Mouse (Mus musculus) ZHBTc4 (cell line): ENCODE measurements around the gene Vps33a.

Experiments
- DNase-seq: peaks from one replicate; pipeline ENCODE4 v3.0.0-alpha.2; 2011; ENCODE audit warnings: low read depth, low spot score

The Vps33a gene

GRCm38 (mm10) chr5:123572357-123573186 is at the start of gene Vps33a:
Gene Vps33a, minus strand, starts transcription at chr5:123573038.
- peak; percentile 100 for DNase-seq

GRCm38 (mm10) chr5:123622421-123622820 is 49.6 kb upstream of the Vps33a start:
- peak; percentile 78 for DNase-seq

- peak; percentile 72 for DNase-seq
Measured at GRCm38 (mm10) chr5:123618558-123618957, 45.7 kb upstream of the Vps33a start.

- peak; percentile 65 for DNase-seq
Measured at GRCm38 (mm10) chr5:123614246-123614645, 41.4 kb upstream of the Vps33a start.

- peak; percentile 81 for DNase-seq
Measured at GRCm38 (mm10) chr5:123609843-123610242, 37.0 kb upstream of the Vps33a start.

GRCm38 (mm10) chr5:123609416-123609815 is 36.6 kb upstream of the Vps33a start:
- DNase-seq: no peak

- DNase-seq: no peak
Measured at GRCm38 (mm10) chr5:123607211-123607669, 34.4 kb upstream of the Vps33a start.

- no peak for DNase-seq
Measured at GRCm38 (mm10) chr5:123603496-123603895, 30.7 kb upstream of the Vps33a start.

GRCm38 (mm10) chr5:123602174-123602573 is 29.3 kb upstream of the Vps33a start:
- no peak for DNase-seq

GRCm38 (mm10) chr5:123599319-123599718 is 26.5 kb upstream of the Vps33a start:
- peak; percentile 65 for DNase-seq

GRCm38 (mm10) chr5:123593622-123594280 is 20.9 kb upstream of the Vps33a start:
- peak; percentile 34 for DNase-seq

GRCm38 (mm10) chr5:123580043-123580442 is 7.2 kb upstream of the Vps33a start:
- DNase-seq: no peak

- DNase-seq: no peak
Measured at GRCm38 (mm10) chr5:123576696-123577095, 3.9 kb upstream of the Vps33a start.

- no peak for DNase-seq
Measured at GRCm38 (mm10) chr5:123573362-123573761, 524 bp upstream of the Vps33a start.

- no peak for DNase-seq
Measured at GRCm38 (mm10) chr5:123561128-123561527, 11.7 kb downstream of the Vps33a start.

GRCm38 (mm10) chr5:123559588-123559987 is 13.2 kb downstream of the Vps33a start:
- DNase-seq: no peak

GRCm38 (mm10) chr5:123556451-123556850 is 16.4 kb downstream of the Vps33a start:
- DNase-seq: no peak

- no peak for DNase-seq
Measured at GRCm38 (mm10) chr5:123555693-123556092, 17.1 kb downstream of the Vps33a start.

GRCm38 (mm10) chr5:123533801-123534200 is 39.0 kb downstream of the Vps33a start:
- no peak for DNase-seq

GRCm38 (mm10) chr5:123530056-123530455 is 42.8 kb downstream of the Vps33a start:
- no peak for DNase-seq

- DNase-seq: no peak
Measured at GRCm38 (mm10) chr5:123528641-123529040, 44.2 kb downstream of the Vps33a start.

GRCm38 (mm10) chr5:123525916-123526495 is 46.8 kb downstream of the Vps33a start:
- DNase-seq: no peak
